Mouse (Mus musculus): ENCODE results near the gene Ccnd2.

Gene Ccnd2

DNA sequence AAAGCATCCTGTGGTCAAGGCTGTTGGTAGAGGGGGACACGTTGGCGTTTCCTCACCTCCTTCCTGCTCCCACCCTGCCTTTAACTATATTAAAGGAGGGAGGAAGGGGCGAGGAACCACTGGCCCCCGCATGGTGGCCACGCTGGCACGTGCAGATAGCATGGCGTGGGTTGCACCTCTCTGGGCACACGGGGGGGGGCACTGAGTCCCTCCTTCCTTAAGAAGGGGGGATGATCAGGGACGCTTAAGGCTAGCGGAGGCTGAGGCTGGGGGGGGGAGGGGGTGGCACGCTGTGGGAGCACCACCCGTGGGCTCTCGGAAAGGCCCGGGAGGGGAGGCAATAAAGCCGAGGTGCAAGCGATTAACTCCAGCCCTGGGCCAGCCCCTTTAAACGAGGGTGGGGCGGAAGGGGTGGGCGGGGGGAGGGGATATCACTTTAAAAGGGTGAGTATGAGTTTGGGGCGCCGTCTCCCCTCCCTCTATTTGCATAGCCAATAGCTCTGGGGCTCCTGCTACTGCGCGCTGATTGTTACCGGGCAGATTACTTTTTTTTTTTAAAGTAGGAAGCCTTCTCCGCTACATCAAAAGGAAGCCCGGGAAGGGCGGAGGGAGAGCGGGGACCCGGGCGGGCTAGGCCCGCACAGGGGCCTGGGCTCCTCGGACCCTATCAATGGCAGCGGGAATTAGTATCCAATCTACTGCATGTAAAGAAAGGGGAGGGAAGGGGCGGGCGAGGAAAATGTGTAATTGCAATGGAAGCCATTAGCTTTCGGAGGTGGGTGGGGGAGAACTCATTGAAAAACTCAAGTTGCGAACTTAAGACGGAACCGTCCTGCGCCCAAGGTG is at the start of gene Ccnd2:
Gene Ccnd2, minus strand, starts transcription at position 88 of the 846 bp plus-strand sequence.
- peak; percentile 42 to 52 for DNase-seq

DNA sequence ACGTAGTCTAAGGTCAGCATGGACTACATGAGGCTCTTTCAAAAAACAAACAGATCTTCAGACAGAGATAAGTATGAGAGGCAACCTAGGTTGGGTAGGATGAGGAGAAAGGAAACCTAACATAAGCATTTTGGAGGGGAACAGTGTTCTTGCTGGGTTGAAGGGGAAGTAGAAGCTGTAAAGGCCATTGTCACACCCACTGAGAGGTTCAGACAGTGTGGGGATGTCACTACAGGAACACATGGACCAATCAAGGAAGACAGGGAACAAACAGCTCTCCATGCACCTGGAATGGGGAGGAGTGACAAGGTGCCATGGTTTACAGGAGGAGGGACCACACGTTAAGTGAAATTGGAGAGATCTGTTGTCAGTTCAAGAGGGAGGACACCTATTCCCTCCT is 45.0 kb upstream of the Ccnd2 start:
- no peak for DNase-seq

DNA sequence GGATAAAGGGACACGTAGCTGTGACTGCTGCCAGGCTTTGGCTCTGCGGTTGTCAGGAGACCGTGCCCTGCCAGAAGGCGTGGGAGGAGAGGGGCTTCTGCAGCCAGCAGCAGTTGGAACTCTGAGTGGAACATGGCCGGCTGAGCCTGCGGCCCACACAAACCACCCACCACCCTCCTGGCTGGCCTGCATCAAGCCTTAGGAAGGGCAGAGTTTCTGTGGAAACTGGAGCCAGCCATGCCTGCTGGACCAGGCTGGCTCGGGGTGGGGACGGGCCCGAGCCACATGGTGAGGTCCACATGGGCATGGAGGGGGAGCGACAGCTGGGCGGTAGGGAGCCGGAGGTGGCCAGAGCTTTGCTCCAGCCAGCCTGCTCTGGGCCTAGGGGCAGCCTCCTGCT is 29.3 kb upstream of the Ccnd2 start:
- no peak for DNase-seq

DNA sequence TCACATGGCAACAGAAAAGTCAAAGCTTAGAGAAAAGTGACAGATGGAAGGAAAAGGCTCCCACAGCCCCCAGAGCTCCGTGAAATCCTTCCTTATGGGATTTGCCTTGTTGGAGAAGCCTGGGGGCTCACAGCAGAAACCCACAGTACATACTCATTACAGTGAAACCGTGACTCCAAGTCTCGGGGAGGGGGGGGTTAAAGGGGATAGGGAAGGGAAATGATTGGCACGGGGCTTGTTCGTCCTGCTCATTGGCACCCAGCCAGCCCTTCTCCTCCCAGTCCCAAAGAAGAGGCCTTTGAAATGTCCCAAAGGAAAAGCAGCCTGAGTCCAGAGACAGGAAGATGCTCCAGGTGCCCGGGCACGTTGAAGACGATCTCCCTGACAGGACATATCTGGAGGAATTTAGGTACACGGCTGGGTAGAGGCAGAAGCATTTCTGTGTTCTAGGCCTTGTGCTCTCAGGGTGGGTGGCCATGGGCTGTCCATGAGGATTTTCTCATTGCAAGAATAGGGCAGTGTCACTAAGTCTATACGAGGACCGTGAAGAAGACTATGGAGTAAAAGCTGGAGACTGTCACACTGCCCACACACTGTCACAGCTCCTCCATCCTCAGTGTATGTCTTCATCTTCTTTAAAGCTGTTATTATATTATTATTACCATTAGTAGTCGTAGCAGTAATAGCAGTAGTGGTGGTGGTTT is 27.2 kb upstream of the Ccnd2 start:
- DNase-seq = no peak

GRCm38 (mm10) chr6:127177962-127178361 is 26.0 kb upstream of the Ccnd2 start:
- no peak for DNase-seq

DNA sequence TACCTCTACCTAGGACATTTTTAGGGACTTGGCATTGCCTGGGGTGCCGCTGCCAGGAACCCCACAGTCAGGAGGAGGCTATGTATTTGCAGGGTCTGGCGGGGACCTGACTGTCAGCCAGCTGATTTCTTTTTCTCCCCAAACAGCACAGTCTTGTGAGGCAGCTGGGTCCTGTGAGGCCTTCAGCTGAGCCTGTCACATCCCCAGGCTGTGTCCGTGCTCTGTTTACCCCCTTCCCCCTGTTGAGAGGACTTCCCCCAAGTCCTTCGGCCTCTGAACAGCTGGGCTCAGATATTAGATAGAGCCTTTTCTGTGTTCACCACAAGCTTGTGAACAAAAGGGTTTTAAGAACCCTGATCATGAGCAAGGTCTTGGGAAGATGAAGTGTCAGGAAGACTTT is 25.4 kb upstream of the Ccnd2 start:
- DNase-seq = no peak

DNA sequence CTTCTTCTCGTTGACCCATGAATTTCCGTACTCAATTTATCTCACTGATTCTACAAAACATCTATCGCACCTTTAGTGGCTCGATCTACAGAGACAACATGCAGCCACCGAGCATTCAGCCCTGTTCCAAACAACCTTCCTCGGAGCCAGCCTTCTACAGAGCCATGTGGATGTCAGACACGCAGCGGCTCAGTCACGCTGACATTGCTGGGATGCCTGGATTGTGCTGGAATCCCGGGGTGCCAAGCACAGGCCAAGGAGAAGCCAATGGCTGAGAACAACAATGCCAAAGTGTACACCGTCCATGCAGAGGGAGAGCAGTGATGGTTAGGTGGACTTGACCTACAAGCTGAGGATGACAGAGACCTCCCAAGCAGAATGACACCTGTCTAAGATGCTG is 20.5 kb upstream of the Ccnd2 start:
- DNase-seq = no peak

DNA sequence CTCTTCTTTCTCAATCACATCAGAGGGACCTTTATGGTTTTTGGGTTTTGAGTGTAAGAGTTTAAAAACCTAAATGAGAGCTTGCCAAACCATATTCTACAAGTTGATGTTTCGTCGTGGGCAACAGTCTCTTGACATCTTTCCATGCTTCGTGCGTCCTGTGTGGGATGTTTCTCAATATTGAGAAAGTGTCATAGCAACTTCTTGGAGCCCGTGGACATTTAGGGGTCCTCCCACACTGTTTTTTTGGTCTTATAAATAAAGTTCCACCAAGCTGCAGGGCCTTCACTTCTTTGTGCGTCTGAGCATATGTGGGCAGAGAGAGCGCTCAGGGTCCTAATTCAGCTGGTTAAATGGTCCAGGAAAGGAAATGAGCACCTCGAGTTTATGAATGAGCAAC is 18.7 kb upstream of the Ccnd2 start:
- no peak for DNase-seq

- no peak for DNase-seq
These were observed 13.7 kb upstream of the Ccnd2 start for GRCm38 (mm10) chr6:127165663-127166062.

- DNase-seq = peak; percentile 72 to 80
These were observed 10.8 kb upstream of the Ccnd2 start for GRCm38 (mm10) chr6:127162842-127163241.

- no peak for DNase-seq
These were observed 5.3 kb upstream of the Ccnd2 start for GRCm38 (mm10) chr6:127157321-127157720.

DNA sequence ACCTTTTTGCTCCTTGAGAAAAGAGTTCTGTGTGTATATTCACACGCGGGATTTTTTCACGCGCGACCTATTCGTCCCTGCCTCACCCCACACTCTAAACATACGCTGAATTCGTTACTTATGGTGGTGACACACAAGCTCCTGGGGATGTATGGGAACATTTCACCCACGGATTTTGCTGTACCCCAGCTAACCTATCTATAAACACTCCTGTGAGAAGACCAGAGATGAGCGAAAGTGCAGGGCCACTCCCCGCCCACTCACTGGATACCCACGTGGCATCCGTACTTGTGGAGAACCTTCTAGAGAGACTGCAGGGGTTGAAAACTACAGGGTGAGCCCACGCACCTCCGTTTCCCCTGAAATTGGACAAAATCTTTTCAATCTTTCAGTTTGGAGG is 3.5 kb upstream of the Ccnd2 start:
- DNase-seq = peak; percentile 68 to 71

GRCm38 (mm10) chr6:127154708-127155268 is 2.8 kb upstream of the Ccnd2 start:
- DNase-seq = peak; percentile 25 to 28

GRCm38 (mm10) chr6:127153972-127154707 is 2.1 kb upstream of the Ccnd2 start:
- DNase-seq = peak; percentile 33 to 41

GRCm38 (mm10) chr6:127153296-127153800 is 1.4 kb upstream of the Ccnd2 start:
- DNase-seq = peak; percentile 34 to 39

DNA sequence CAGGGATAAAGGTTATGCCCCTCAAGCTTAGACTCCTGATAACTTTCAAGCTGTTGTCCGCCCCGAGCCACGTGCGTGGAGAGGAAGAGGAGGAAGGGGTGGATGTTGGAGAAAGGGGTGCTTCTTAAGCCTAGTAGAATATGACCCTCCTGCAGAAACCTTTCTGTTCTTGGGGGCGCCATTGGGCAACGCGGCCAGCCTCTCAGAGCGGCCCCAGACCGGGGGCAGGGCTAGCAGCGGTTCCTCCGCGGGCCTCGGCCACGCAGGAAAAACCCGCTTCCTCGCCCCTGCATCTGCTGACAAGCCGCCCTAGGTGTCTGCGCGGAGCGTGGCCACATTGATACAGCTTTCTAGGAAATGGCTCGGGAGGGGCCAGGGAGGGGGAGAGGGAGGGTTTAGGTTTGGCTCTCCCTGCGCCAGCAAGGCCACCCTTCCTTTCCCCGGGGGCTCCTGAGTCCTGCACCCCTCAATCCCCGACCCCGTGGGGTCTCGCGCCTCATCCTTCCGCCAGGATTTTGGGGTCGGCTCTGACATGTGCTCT is 358 bp downstream of the Ccnd2 start:
- peak; percentile 59 to 63 for DNase-seq

DNA sequence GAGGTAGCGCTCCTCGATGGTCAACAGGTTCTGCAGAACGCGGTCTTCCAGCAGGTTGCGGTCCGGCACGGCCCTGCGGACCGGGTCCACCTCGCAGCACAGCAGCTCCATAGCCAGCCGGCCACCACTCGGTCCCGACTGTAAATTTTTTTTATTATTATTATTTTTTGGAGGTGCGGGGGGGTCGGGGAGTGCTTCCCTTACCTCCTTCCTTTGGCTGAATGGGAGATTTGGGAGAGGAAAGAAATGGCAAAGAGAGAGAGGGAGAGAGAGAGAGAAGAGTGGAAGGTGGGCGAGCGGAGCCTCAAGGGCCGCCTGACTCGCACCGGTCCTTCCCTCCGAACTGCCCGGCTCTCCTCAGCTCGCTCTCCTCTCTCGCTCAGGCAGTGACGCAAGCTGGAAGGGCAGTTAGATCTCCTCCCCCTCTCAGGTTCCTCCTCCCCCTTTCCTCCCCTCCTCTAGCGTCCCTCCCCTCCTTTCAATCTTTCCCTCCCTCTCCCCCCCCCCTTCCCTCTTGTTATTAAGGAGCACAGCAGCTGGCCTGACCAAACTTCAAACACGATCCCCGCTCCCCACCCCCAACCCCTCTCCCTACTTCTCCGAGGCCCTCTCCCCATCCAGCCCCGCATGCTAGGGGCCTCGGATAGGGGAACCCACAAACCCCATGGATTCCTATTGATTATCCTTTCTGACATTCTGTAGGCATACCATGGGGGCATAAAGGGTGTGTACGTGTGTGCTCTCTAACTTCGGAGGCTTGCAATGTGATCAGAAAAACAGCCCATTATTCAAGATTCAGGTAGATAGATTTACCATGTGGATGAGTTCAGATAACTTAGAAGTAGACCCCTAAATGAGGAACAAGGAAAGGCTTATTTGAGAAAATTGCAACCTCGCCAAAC is 1.1 kb downstream of the Ccnd2 start:
- peak; percentile 60 to 69 for DNase-seq

DNA sequence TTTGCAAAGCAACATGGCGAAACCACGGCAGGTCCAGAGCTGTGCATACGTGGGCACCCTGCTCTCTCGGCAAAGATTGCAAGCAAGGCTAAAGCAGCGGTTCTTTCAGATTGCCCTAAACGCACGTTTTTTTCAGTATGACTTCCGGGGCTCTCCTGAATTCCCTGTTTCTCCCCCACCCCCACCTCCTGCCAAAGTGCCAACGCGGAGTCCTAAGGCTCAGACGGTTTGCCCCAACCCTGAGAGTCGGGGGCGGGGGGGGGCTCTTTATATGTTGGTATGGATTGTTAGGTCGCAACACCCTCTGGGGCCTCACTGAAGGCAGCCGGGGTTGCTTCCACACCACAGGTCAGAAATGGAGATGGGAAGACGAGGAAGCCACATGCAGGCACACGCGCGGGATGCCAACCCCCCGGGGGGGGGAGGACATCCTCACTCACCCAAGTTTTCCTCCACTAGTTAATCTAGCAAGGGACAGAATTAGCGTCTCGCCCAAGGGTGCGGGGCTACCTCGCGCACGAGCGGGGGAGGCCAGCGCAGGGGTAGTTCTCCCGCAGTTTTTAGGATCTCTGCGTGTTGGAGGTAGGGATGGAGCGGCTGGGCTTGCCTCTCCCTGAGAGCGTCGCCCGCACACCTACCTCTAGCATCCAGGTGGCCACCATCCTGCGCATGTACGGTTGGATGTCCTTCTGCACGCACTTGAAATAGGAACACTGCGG is 1.9 kb downstream of the Ccnd2 start:
- peak; percentile 36 to 42 for DNase-seq

GRCm38 (mm10) chr6:127149303-127149943 is 2.6 kb downstream of the Ccnd2 start:
- peak; percentile 61 to 62 for DNase-seq

Measured in B cell, adult 2 months (primary cell).